Mouse (Mus musculus) layer of hippocampus, postnatal 25 days (tissue): ENCODE results near the gene Rbm45. TPM values are rescaled to one million over a fixed set of nuclear protein-coding genes. Genes with fewer than 3 reads are reported as not detected.

Experiments used
- DNase-seq, 2 experiments: peaks; one replicate each; pipeline ENCODE4 v3.0.0; 2022; ENCODE audit warnings: mixed read lengths in 2 of 2, low spot score in 1 of 2; ENCODE audit errors: extremely low spot score in 1 of 2
- total RNA-seq, 2 experiments: library from RNA; stranded (reverse); gene quantifications; 2 replicates each; pipeline ENCODE4 v1.2.3; 2021

Rbm45 gene
- 10 to 100 TPM; 40.9 to 44.8 TPM for total RNA-seq

DNA sequence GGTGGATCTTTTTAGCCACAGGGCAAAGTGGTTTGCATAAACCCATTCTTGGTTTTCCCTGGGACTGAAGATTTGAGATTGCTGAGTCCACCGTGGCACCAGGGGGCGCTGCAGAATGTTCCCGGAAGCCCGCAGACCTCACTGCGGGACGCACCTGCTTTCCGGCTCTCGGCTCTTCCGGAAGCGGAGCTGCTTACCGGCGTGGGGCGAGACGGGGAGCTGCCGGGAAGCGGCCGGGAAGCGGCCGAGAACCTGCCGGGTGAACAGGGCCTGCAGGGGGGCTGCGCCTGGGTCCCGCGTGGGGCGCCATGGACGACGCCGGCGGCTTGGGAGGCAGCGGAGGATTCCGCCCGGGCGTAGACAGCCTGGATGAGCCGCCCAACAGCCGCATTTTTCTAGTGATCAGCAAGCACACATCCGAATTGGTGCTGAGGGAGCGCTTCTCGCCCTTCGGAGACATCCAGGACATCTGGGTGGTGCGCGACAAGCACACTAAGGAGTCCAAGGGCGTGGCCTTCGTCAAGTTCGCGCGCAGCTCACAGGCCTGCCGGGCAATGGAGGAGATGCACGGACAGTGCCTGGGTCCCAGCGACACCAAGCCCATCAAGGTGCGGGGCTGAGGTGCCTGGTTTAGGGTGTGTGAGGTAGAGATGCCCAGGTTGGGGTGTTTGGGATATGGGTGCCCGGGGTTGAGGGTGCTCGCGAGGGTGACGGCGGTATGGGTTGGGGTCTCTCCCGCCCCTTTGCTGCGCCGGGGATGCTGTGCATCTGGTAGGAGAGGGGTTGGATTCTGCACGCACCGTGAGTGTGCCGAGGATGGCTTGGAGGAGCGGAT lies at the start of gene Rbm45:
Rbm45 (plus strand) TSS at position 164 of the 835 bp plus-strand sequence.
- peak; percentile 91 to 97 for DNase-seq

DNA sequence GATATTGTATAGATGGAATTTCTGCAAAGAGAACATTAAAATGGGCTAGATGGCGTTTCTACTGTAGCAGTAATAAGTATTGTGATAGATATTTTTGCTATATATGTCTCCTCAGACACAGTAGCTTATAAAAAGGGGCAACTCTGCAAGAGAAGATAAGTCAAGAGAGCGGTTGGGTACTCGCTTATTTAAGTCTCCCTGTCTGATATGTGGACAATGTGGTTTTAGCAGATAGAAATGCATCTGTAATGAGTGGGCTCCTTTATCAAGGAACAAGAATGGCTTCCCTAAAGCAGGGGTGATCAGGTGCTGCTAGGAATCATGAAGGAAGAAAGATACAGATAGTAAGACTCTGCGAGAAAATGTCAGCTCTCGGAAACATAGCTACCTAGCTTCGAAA lies 49.4 kb upstream of the Rbm45 start:
- DNase-seq = no peak

DNA sequence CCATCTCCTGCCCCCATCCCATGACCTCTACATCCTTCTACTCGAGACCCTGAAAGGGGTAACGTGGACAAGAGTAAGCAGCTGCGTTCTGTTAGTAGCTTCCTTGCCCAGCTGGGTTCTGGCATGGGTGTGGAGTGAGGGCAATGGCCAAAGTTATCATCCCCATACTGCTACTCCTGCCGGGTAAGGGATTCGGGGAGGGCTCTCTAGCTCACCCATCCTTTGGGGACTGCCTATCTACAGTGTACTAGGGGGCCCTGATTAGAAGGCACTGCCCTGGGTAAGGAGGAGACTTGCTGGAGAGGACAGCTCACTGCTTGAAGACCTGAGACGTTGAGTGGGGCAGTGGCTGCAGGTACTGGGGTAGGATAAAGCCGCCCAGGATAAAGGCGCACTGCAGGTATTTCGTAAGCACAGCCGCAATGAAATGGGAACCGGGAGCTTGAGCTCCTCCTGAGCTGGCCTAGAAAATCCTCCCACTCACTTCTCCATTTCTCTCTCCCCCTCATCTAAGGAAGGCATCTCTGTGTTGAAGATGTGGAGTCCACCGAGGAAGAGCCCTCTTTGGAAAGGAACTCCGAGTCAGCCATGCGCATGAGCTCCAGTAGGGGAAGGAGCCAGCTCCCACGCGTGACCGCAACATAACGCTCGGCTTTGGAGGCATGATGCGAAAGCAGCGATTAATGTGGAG lies 46.5 kb upstream of the Rbm45 start:
- DNase-seq = no peak

DNA sequence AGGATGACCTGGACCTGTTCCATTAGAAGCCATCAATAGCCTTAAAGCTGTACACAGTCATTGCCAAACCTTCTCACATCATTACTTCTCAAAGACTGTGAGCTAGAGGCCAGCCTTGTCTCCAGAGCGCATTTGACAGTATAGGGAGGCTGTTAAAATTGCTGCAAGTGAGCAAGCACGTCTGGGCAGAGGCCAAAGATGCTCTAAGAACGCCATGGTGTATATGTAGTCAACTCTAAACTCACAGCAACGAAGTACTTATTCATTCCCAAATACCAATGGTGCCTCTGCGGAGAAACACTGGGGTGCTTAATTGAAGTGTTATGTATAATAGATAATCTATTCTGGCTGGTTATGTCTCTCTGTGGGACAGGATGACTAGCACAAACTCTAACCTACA lies 45.3 kb upstream of the Rbm45 start:
- DNase-seq = no peak

DNA sequence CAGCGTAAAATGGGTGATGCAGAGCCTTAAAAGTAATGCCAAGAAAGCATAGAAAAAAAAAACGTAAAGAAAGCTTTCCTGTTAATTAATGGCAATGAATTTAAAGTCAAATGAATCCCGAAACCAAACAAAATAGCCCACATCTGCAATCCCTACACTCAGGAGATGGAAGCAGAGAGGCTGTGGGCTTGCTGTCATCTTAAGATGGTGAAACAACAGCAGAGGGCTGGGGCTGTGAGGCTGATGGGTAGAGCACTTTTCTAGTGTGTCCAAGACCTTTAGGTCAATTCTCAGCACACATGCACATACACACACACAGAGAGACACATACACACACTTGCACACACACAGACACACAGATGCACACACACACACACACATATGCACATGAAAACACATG lies 43.6 kb upstream of the Rbm45 start:
- no peak for DNase-seq

DNA sequence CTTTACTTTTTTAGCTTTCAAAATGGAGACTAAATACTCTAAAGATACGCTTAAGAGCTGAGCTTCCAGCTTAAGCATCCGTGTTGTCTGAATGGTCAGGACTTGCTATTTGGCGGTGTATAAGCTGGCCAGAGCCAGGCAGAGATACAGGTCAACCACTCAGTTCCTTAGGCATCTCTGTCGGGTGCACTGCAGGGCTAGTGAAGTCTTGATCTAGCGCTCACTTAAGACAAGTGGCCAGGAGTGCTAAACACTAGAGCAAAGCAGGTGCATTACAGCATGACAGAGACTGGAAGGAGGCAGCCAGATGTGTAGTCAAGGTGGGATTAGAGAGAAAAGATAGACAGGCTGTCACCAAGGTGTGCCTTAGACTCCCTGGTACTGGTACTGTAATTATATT lies 39.7 kb upstream of the Rbm45 start:
- DNase-seq = no peak

DNA sequence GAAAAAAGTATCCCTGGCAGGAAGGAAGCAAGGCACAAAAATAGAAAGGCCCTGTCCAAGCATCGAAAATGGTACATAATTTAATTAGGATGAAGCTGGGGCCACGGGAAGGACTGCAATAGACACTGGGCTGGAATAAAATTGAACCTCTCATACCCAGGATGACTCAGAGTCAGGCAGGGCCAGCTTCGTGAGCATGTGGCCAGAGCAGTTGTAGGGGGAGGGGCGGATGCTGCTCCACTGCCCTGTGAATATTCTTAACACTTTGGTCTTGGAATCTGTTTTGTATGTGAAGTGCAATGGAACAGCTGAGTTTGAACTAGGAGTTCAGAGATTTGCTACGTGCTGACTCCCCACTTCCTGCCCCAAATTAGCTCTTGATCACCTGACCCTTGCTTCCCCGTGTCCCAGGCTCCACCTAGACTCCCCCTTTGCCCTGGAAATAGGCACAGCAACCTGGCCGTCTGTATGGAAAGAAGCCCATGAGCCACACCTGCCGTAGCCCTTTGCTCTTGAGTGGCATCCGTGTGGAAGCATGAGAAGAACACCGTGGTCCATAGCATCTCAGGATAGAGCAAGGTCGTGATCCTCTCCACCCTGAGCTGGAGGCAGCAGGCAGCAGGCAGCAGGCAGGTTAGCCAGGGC lies 37.5 kb upstream of the Rbm45 start:
- DNase-seq = no peak

DNA sequence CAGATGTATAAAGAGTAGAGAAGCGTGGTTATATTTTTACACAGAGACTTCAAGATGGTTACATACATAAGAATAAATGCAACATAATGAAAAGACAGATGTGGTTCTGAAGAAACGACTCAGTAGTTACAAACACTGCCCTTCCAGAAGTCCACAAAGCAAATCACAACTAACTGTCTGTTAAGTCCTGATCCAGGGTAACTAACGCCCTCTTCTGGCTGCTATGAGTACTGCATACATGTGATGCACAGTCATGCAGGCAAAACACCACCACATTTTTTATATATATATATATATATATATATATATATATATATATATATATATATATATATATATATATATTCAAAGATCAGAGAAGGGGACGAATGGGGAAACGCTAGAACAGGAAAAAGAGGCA lies 35.2 kb upstream of the Rbm45 start:
- DNase-seq = no peak

DNA sequence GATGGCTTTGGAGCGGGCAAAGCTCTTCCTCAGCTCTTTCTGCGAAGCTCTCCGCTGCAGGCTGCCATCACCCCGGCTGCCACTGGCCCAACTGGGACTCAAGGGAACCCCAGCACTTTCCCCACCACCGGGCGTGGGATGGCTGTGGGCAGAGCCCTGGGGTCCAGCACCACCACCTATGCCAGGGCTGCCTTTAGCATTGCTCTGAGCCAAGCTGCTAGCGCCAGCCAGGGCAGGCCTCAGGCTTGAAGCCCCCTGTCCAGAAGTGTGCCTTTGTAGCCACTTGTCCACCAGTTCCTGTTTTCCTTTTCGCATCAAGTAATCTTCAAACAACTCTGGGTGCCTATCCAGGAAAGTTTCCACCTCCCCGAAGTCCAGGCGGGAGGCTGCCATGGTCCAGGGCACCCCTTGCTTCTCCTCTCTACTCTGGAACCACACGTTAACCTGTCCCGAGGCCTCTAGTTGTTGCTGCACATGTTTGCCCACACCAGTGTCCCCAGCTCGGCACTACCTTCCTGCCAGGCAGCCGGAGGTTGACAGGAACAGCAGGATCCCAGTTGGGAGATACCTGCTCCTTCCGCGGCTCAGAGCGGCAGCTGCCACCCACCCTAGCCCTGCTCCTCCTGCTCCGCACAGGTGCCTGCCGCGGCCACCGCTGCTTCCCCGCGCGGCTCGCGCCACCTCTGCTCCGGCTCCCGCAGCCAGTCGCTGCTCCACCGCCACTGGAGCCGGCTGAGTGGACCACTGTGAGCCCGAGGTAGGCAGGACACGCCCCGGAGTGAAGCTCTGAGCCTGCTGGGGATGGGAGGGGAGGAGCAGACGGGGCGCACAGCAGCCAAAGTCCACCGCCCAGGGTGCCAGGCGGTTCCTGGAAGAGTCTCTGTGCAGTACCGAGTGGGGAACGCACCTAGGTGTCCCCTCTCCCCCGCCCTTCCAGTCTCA lies 31.3 kb upstream of the Rbm45 start, which contains the start of gene Pde11a:
Pde11a (minus strand) TSS at position 560 of the 942 bp plus-strand sequence.
- peak in 1 of 2 experiments; percentile 22 for DNase-seq

DNA sequence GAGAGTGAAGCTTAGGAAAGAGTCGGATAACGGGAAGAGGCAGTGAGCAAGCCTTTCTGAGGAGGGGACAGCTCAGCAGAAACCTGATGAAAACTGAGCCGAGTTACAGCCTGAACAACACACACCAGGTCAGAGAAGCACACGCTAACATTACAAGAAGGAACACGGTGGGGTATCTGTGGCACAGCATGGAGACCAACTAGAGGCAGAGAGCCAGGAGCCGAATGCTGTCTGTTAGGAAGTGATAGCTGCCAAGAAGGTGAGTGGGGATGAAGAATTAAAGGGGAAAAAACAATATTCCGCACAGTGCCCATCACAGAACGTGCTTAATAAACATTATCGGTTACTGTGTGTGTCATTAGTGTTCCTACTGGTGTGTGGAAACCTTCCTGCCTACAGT lies 27.6 kb upstream of the Rbm45 start:
- DNase-seq = no peak

DNA sequence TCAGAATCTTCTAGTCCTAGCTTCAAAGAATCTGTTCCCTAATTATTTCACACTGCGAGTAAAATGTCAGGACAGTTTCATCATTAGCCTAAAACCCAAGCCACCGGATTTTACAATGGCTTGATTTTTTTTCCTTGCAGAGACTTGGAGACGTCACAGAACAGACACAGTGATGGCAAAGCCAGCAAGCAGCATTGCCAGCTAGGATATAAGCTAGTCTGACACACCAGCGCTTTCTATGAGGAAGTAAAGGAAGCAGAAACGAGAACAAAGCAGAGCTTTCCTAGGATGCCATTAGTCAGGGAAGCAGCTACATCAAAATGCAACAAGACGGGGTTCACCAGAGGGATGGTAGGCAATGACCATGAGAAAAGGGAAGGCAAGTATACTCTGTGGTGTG lies 21.9 kb upstream of the Rbm45 start:
- no peak for DNase-seq

DNA sequence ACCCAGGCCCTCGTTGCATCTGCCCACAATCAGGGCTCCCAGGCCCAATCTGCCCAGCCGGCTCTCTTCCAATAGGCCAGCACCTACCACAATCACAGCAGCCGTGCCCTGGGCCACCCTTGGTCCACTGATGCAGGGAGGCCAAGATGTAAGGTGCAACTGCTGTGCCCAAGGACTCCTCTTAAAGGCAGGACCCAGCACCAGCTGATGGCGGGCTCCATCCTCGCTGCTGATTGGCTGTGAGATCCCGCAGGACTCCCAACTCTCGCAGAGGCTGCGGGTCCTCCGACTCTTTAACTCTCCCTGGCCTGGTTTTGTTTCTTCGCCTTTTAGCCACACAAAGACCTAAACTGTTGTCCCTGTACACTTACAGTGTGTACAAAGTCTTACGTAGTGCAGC lies 9.6 kb upstream of the Rbm45 start, which contains the start of gene Cyct:
Cyct (minus strand) TSS at position 225 of the 400 bp plus-strand sequence.
- no peak for DNase-seq

DNA sequence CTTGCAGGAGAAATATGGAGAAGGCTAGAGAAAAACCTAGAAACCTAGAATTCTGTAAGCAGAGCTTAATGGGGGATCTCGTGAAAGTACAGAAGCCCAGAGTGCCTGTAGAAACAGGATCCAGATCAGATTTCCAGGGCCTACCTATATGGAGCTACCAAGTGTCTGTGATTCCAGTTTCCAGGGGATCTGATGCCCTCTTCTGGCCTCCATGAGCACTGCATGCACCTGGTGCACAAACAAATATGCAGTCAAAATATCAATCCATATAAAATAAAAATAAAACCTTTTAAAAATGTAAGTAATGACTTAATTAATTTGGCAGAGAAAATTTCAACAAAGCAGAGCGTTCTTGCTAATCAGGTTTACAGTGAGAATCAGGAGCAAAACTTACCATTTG lies 7.7 kb upstream of the Rbm45 start:
- DNase-seq = peak in 1 of 2 experiments; percentile 46

DNA sequence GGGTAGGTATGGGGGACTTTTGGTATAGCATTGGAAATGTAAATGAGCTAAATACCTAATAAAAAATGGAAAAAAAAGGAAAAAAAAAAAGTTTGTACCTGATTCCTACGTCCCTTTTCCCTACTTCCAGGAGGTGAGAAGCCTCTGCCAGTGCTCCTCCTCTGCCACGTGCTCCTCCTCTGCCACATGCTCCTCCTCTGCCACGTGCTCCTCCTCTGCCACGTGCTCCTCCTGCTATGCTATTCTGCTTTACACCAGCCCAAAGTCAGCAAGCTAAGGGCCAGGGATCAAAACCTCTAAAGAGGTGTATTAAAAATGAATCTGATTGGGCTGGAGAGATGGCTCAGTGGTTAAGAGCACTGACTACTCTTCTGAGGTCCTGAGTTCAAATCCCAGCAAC lies 4.0 kb upstream of the Rbm45 start:
- DNase-seq = no peak

DNA sequence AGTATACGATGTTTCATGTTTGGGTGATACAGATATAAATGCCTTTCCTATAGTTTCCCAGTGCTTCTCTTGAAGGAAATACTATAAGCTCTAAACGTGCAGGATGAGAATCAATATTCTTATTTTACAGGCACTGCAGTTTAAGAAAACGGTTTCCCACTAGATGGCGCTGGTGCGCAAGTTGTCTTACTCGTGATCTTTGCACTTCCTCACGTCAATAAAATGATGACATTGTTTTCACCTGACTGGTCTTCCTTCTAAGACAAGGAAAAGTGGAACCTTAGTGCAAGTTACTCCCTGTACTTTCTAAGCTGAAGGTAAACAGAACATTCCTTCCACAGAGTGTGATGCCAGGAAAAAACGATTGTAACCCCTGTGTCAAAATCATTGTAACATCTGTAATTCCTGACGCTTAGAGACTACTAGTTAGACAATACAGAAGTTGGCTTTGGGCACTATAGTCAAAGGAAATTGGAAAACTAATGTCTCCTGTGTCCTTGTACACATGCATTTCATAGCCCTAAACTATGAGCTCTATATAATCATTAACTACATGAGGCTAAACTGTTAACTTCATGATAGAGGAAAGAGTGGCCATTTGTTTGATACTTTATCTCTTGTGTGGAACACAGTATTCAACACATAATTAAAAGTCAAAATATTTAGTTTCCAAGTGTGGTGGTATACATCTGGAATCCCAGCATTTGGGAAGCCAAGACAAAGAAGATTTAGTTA lies 2.4 kb upstream of the Rbm45 start:
- peak; percentile 58 to 98 for DNase-seq

DNA sequence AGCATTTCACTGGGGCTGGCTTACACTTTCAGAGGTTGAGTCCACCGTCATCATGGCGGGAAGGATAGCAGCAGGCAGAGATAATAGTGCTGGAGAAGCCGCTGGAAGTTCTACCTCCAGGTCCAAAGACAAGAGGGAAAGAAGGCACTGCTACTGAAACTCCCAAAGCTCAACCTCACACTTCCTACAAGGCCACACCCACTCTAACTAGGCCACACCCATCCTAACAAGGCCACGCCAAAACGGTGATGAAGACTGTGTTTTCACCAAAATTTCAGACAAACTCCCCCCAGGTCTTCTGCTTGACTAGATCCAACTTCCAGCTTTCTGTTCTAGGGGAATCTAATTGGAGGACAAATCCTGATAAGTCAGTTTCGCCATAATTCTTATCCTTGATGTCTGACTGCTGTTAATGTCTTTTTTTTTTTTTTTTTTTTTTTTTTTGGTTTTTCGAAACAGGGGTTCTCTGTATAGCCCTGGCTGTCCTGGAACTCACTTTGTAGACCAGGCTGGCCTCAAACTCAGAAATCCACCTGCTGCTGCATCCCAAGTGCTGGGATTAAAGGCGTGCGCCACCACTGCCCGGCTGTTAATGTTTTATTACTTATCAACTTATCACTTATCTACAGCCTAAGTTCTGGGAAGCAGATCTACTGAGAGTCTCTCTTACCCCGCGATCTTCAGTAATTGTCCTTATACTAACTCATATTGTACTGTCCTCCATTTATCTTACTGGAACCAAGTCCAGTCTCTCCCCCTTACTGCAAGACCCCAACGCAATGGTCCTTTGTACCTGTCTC lies 723 bp upstream of the Rbm45 start:
- no peak for DNase-seq

DNA sequence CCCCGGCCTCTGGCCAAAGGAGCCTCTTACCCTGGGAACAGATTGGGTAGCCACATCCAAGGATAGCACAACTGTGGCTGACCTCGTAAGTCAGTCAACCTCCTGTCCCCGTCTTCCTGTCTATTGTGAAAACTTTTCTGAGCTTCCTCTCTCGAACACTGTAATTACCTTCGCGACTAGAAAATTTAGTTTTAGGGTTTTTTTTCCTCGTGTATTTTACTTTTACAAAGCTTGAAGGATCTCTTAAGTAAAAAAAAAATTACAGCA lies 805 bp downstream of the Rbm45 start:
- DNase-seq = no peak

DNA sequence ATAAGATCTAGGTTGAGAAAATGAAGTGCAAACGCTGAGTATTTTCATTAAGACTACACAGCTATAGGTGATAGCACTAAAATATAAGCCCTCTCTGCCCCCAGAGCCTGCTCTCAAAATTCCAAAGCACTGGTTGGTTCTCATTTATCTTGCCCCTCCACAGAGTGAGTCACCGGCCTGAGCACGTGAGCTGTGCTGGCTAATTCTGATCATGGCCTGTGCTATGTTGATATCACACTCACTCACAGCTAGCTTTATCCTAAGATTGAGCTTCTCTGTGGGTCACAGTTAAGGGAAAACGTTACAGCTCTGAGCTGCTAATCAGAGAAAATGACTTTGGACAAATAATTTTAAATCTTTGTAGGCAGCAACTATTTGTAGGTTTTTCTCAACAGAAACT lies 2.5 kb downstream of the Rbm45 start:
- DNase-seq = no peak
